Mouse (Mus musculus) forebrain, embryonic 10.5 days (tissue): ENCODE measurements around the gene Stat6. TPM values are rescaled to one million over a fixed set of nuclear protein-coding genes. Genes with fewer than 3 reads are reported as not detected.

Source experiments
- DNase-seq: peaks from one replicate; pipeline ENCODE4 v3.0.0-alpha.2; 2017; ENCODE audit warnings: low spot score; ENCODE audit errors: extremely low spot score
- H3K27ac ChIP-seq: fragments of 300-500 bp; sonication (generic); 2 replicates; pipeline ENCODE4 v1.5.1; 2016; ENCODE audit warnings: mild to moderate bottlenecking
- H3K27me3 ChIP-seq: fragments of 300-500 bp; sonication (generic); 2 replicates; pipeline ENCODE4 v1.6.1; 2016; ENCODE audit warnings: mild to moderate bottlenecking; ENCODE audit not compliant: poor library complexity, severe bottlenecking
- H3K36me3 ChIP-seq: fragments of 300-500 bp; sonication (generic); replicated peaks from 2 replicates; pipeline ENCODE4 v1.6.1; 2016; ENCODE audit warnings: mild to moderate bottlenecking, moderate library complexity
- H3K4me1 ChIP-seq: fragments of 300-500 bp; sonication (generic); 2 replicates; pipeline ENCODE4 v1.6.1; 2016
- H3K4me3 ChIP-seq: fragments of 300-500 bp; sonication (generic); 2 replicates; pipeline ENCODE4 v1.5.1; 2016; ENCODE audit warnings: mild to moderate bottlenecking, moderate library complexity
- H3K9me3 ChIP-seq: fragments of 300-500 bp; sonication (generic); 2 replicates; pipeline ENCODE4 v1.6.1; 2016; ENCODE audit warnings: mild to moderate bottlenecking, moderate library complexity
- WGBS: fragments of 180-500 bp; shearing (Covaris S2); methylation state at CpG from one replicate; pipeline ENCODE4 v1.1.7; 2016; 5-methylcytosine and 5-hydroxymethylcytosine counted together
- polyA plus RNA-seq: library from polyadenylated mRNA; unstranded; fragments of >200 nt; fragmentation: Nextera tagmentation; extraction: Ambion mirVana; gene quantifications from 2 replicates; pipeline ENCODE4 v1.2.1, GENCODE M21; 2016

The Stat6 gene
- polyA plus RNA-seq, 1 experiment from 2014 or later, result 7.3 TPM

GRCm38 (mm10) chr10:127618173-127618572, 24.6 kb upstream of the Stat6 start:
- 66% methylated on average over 6 of the region's 6 CpGs for WGBS
- no peak for DNase-seq
- H3K4me3 ChIP-seq, result peak overlapping the region; percentile 85
- H3K9me3 ChIP-seq, result no peaks in the 10 kb centered on the region
- H3K4me1 ChIP-seq, result peaks cover 89% of the 10 kb centered on the region
- H3K27me3 ChIP-seq, result 0 out of 2 replicates have a peak, but pooled peaks cover 4% of the 10 kb centered on the region
- H3K36me3 ChIP-seq, result peaks cover 13% of the 10 kb centered on the region
- 0 out of 2 replicates have a peak overlapping the region, but pooled peaks have one; percentile 2 for H3K27ac ChIP-seq

DNA sequence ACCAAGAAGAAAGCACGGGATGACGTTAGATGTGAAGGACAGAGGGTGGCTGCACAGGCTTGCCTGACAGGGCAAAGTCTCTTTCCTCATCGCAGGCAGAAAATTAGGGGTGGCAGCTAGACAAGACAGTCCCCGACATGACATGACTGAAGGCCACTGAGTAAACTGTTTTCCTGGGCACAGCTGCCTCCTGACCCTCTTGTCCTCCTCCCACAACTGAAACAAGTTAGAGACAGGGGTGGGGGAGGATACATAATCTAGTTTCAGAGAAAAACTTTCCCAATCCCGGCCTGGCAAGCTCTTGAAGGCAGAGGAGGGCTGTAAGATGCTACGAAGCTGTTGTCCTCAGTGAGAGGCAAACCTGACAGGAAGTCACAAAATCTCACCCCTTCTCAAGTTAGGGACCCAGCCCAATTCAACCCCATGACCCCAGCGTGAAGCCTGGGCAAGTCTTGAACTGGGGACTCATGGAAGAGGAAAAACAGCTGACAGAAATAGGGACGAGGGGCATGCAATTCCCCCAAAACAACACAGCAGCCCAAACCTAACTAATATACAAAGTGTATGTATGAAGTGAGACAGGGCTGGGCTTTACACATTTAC, 23.6 kb upstream of the Stat6 start:
- no peaks in the 10 kb centered on the region for H3K9me3 ChIP-seq
- no peak for DNase-seq
- peak overlapping the region; percentile 85 for H3K4me3 ChIP-seq
- H3K4me1 ChIP-seq, result peaks cover 79% of the 10 kb centered on the region
- H3K36me3 ChIP-seq, result peaks cover 6% of the 10 kb centered on the region; the same call in 1 of the 2 replicates
- 0 out of 2 replicates have a peak, but pooled peaks cover 4% of the 10 kb centered on the region for H3K27me3 ChIP-seq
- 39% methylated on average over 8 of the region's 8 CpGs for WGBS
- peak overlapping the region; percentile 97 for H3K27ac ChIP-seq

DNA sequence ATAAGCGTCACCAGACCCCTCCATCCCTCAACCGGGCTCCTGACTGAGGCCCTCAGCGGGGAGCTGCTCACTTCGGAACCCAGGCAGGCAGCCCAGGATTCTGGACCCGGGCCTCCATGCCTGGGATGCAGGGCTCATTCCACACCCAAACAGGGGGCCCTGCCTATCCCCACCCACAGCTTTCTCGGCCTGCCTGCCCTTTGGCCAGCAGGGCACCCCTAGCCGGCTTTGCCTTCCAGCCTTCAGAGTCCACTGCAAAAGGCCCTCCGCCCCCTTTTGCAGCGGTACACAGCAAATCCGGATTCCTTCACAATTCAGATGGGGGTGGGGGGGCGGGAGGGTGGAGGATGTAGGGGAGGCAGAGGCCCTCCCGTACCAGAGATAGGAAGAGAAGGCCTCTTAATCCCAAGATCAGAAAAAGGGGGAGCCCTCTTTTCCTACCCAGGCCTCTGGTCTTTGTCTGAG, 22.8 kb upstream of the Stat6 start:
- peak; percentile 51 for DNase-seq
- WGBS, result 0% methylated on average over 12 of the region's 12 CpGs
- Histone ChIP-seq H3K27ac (peak overlapping the region; percentile 97), H3K27me3 (0 out of 2 replicates have a peak, but pooled peaks cover 4% of the 10 kb centered on the region), H3K4me1 (peaks cover 71% of the 10 kb centered on the region), H3K36me3 (peaks cover 6% of the 10 kb centered on the region; the same call in 1 of the 2 replicates), H3K4me3 (peak overlapping the region; percentile 85), H3K9me3 (no peaks in the 10 kb centered on the region)

DNA sequence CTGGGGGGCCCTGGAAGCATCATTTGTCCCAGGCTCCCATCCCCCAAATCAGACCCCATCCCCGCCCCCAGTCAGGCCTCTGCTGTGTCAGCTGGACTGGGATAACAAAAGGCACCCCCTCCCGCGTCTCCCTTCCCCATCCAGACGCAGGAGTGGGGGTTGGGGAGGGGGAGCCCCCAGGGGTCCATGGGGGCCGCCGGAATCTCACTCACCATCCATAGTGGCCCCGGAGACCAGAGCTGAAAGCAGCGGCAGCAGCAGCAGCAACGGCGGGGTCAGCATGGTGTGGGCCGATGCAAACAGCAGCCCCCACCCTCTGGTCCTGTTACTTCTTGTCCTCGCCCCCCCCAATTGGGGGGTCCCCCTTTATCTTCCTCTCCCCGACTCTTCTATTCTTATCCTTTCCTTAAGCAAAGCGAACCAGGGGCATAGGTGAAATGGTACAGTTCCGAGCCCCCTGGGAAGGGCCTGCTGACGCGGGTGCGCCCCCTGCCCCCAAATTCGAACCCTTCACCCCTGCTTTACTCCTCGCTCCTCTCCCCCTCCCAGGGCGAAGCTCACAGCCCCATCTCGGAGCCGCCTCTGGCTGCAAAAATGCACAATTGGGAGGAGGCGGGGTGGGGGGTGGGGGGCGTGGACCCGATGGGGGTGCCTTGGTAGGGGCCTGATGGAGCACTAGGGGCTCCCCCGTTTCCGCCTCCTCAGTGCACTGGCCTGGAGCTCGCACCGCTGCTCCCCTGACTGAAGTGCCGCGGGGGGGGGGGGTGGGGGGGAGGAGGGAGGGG, 22.2 kb upstream of the Stat6 start, which contains the start of gene Lrp1:
TSS of gene Lrp1 (minus strand) at position 743 of the 785 bp plus-strand sequence.
- Histone ChIP-seq H3K9me3 (no peaks in the 10 kb centered on the region), H3K36me3 (peaks cover 6% of the 10 kb centered on the region; the same call in 1 of the 2 replicates), H3K27me3 (0 out of 2 replicates have a peak, but pooled peaks cover 4% of the 10 kb centered on the region), H3K4me3 (peak within 1 kb of the TSS; percentile 85), H3K27ac (peak within 1 kb of the TSS; percentile 97), H3K4me1 (peaks cover 65% of the 10 kb centered on the region)
- DNase-seq, result peak; percentile 79
- 1% methylated on average over 30 of the region's 32 CpGs for WGBS

- WGBS, result under 1% methylated on average over 32 of the region's 39 CpGs
- Histone ChIP-seq H3K27ac (peak overlapping the region; percentile 97), H3K4me3 (peak overlapping the region; percentile 85), H3K9me3 (peaks cover 2% of the 10 kb centered on the region; the same call in 1 of the 2 replicates), H3K4me1 (peaks cover 57% of the 10 kb centered on the region), H3K27me3 (0 out of 2 replicates have a peak, but pooled peaks cover 4% of the 10 kb centered on the region), H3K36me3 (peaks cover 6% of the 10 kb centered on the region; the same call in 1 of the 2 replicates)
- DNase-seq, result peak; percentile 88
Measured at GRCm38 (mm10) chr10:127621191-127622056, 21.4 kb upstream of the Stat6 start.

DNA sequence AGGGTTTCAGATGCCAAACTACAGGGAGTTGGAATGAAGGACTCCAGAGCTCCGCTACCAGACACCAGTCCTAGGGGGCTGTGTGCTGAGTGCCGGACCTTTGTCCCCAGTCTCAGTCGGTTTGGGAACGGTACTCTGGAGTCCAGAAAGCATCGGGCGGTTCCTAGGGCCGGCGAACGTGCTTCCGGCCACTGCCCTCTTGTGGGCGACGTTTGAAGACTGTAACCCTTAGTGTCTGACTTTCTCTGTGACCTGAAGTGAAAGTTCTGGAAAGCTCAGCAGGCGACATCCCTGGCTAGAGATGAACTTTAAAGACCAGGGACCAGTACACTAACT, 20.8 kb upstream of the Stat6 start:
- DNase-seq, result peak; percentile 70
- peak overlapping the region; percentile 85 for H3K4me3 ChIP-seq
- peak overlapping the region; percentile 97 for H3K27ac ChIP-seq
- peaks cover 6% of the 10 kb centered on the region; the same call in 1 of the 2 replicates for H3K36me3 ChIP-seq
- WGBS, result 0% methylated on average over 13 of the region's 13 CpGs
- H3K9me3 ChIP-seq, result peaks cover 6% of the 10 kb centered on the region; the same call in 1 of the 2 replicates
- 0 out of 2 replicates have a peak, but pooled peaks cover 4% of the 10 kb centered on the region for H3K27me3 ChIP-seq
- peaks cover 51% of the 10 kb centered on the region for H3K4me1 ChIP-seq

- Histone ChIP-seq H3K36me3 (no peaks in the 10 kb centered on the region), H3K4me3 (peak overlapping the region; percentile 85; the same call in 1 of the 2 replicates)
Measured at GRCm38 (mm10) chr10:127622661-127623060, 20.1 kb upstream of the Stat6 start.

DNA sequence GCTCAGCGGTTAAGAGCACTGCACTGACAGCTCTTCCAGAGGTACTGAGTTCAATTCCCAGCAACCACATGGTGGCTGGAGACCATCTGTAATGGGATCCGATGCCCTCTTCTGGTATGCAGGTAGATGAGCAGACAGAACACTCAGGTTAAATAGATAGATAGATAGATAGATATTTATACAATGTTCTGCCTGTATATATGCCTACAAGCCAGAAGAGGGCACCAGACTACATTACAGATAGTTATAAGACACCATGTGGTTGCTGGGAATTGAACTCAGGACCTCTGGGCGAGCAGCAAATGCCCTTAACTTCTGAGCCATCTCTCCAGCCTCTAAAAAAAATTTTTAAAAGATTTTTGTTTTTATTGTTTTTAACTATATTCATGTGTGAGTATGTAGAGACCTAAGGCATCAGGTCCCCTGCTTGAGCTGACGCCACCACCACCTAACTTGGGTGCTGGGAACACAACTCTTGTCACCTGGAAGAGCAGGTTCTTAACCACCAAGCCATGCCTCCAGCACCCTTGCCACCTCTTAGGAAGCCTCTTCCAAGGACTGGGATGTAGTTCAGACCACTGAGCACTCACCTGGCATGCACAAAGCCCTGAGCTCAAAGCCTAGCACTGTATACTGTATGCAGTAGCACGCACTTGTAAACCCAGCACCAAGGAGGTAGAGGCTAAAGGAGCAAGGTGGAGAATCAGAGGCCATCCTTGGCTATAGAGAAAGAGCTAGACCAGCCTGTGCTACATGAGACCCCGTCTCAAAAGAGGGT, 19.2 kb upstream of the Stat6 start:
- Histone ChIP-seq H3K27me3 (0 out of 2 replicates have a peak, but pooled peaks cover 4% of the 10 kb centered on the region), H3K4me1 (peaks cover 35% of the 10 kb centered on the region), H3K27ac (no peak overlapping the region), H3K4me3 (no peak overlapping the region), H3K36me3 (no peaks in the 10 kb centered on the region), H3K9me3 (peaks cover 6% of the 10 kb centered on the region; the same call in 1 of the 2 replicates)
- WGBS, result 93% methylated on average over 6 of the region's 6 CpGs
- DNase-seq, result no peak

More at GRCm38 (mm10) chr10:127622661-127623060, 20.1 kb upstream of the Stat6 start:
- 61% methylated on average over 4 of the region's 4 CpGs for WGBS
- 0 out of 2 replicates have a peak, but pooled peaks cover 4% of the 10 kb centered on the region for H3K27me3 ChIP-seq
- no peak for DNase-seq
- peaks cover 6% of the 10 kb centered on the region; the same call in 1 of the 2 replicates for H3K9me3 ChIP-seq
- H3K4me1 ChIP-seq, result peaks cover 44% of the 10 kb centered on the region
- peak overlapping the region; percentile 97 for H3K27ac ChIP-seq

- H3K36me3 ChIP-seq, result no peaks in the 10 kb centered on the region
- H3K4me3 ChIP-seq, result no peak overlapping the region
- peaks cover 6% of the 10 kb centered on the region; the same call in 1 of the 2 replicates for H3K9me3 ChIP-seq
- DNase-seq, result no peak
- H3K27me3 ChIP-seq, result no peaks in the 10 kb centered on the region
- H3K27ac ChIP-seq, result no peak overlapping the region
- H3K4me1 ChIP-seq, result peaks cover 14% of the 10 kb centered on the region
- 88% methylated on average over 3 of the region's 3 CpGs for WGBS
Measured at GRCm38 (mm10) chr10:127626433-127626832, 16.4 kb upstream of the Stat6 start.

DNA sequence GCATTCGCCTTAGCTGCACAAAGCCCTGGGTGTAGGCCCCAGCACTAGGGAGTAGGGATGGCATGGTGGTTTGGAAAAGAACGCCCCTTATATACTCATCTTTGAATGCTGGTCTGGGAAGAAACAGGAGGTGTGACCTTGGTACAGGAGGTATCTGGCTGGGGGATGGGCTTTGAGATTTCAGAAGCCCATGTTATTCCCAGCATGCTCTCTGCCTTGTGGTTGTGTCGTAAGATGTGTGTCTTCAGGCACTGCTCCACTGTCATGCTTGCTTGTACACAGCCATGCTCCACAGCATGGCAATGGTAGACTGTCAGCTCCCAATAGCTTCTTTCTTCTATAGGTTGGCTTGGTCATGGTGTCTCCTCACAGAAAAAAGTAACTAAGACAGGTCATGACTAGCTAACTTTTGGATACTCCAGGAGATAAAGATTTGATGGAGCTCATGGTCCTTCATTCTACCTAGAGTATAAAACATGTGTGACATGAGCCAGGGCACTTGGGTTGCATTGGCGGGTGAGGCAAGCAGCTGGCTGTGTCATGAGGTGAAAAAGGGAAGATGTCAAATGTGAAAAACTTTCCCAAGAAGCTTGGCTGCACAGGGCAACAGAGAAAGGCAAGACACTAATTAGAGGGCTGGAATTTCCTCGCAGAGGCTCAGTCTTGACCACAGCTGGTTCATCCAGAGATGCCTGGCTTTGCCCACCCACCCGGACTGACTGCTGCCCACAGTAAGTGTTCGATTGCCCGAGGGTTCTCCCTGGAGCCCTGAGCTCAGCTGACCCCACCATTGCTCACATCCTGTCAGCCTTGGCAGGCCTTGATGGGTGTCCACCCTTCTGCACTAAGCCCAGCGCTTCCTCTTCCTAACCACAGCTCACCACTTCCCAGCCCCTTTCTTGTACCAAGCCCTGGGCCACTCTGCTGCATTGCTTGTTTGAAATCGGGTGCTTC, 11.2 kb upstream of the Stat6 start:
- no peak for DNase-seq
- H3K4me1 ChIP-seq, result no peaks in the 10 kb centered on the region
- H3K27me3 ChIP-seq, result no peaks in the 10 kb centered on the region
- WGBS, result 84% methylated on average over 10 of the region's 10 CpGs
- H3K36me3 ChIP-seq, result no peaks in the 10 kb centered on the region
- H3K9me3 ChIP-seq, result peaks cover 4% of the 10 kb centered on the region; the same call in 1 of the 2 replicates
- no peak overlapping the region for H3K4me3 ChIP-seq
- H3K27ac ChIP-seq, result no peak overlapping the region
